Mouse (Mus musculus): ENCODE results near the gene Tbcel. TPM values are rescaled to one million over a fixed set of nuclear protein-coding genes. Genes with fewer than 3 reads are reported as not detected.

Tbcel gene
- polyA plus RNA-seq, 1 experiment from 2014 or later = 4.0 TPM

DNA sequence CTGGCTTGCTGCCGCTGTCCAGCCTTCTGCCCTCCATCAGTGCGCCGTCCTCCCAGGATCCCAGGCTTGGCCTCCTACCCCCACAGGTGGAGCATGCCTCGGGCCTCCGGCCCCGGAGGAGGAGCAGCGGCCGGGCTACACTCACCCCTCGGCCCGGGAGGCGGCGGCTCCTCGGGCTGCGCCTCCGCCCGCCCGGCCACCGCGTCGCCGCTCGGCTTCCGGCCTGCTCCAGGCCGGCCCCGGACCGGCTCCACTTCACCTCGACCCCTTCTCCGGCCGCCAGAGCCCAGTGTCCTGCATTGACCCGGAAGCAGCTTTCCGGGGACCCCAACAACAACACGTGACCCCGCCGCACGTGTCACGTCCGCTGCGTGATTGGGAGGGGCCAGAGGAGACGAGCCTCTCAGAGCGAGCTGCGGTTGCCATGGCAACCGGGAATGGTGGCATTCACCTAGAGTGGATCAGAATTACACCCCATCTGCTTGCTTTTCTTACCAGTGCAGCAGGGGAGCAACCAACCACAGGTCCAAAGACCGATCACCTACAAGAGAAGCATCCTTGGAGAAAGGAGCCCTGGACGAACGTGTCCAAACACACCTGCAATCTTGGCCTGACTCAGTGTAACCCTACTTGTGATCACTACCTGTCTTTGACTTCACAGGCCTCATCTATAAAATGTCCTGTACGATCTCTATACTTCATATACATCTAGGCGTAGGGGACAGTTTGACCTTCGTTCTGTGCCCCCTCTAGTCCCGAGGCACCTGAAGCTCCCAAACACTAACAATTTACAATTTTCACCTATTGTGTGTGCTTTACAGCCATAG, 35.5 kb downstream of the Tbcel start:
- 6% methylated on average over 49 of the region's 49 CpGs for WGBS

DNA sequence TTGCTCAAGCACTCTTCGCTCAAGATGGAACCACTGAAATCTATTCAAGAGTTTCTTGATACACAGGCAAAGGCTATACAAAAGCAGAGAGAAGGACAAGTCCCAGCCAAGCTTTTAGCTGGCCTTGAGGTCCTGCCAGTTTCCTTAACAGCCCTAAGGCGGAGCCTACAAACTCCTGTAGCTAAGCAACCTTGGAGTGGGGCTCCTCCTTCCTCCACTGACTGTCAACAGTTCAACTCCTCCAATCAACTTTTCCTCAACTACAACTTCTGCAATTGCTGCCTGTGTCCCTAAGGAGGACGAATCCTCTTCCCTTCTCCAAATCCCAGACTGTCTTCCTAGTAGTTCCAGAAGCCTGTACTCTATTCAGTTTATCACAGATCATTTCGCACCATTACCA, 36.4 kb downstream of the Tbcel start:
- DNase-seq (ENCODE audit: low spot score, missing footprints) (no peak), ATAC-seq (ENCODE audit: low FRiP score) (no peak)
- Histone ChIP-seq H3K4me2 (peak overlapping the region; percentile 78), H3K9ac (ENCODE audit: low read length) (peak overlapping the region; percentile 86), H3K27me3 (ENCODE audit: control insufficient read depth, insufficient read depth, low read length) (no peaks in the 10 kb centered on the region), H3K27ac (ENCODE audit: low read depth, low read length) (no peak overlapping the region), H3K9me3 (ENCODE audit: control insufficient read depth, low read length) (no peaks in the 10 kb centered on the region), H3K4me1 (ENCODE audit: control insufficient read depth, insufficient read depth, low read length) (peaks cover 12% of the 10 kb centered on the region), H3K4me3 (ENCODE audit: low read depth, low read length) (peak overlapping the region; percentile 92), H3K36me3 (ENCODE audit: control insufficient read depth, insufficient read depth, low read length) (no peaks in the 10 kb centered on the region)
- WGBS = 50% methylated on average over 4 of the region's 4 CpGs

More for the DNA sequence above, 35.5 kb downstream of the Tbcel start:
- H3K27ac ChIP-seq (ENCODE audit: low read depth, low read length) = no peak overlapping the region
- ATAC-seq (ENCODE audit: low FRiP score) = peak; percentile 97
- H3K27me3 ChIP-seq (ENCODE audit: control insufficient read depth, insufficient read depth, low read length) = no peaks in the 10 kb centered on the region
- H3K9me3 ChIP-seq (ENCODE audit: control insufficient read depth, low read length) = no peaks in the 10 kb centered on the region
- H3K4me3 ChIP-seq (ENCODE audit: low read depth, low read length) = peak overlapping the region; percentile 92
- H3K4me1 ChIP-seq (ENCODE audit: control insufficient read depth, insufficient read depth, low read length) = peaks cover 12% of the 10 kb centered on the region
- peak overlapping the region; percentile 86 for H3K9ac ChIP-seq (ENCODE audit: low read length)
- no peaks in the 10 kb centered on the region for H3K36me3 ChIP-seq (ENCODE audit: control insufficient read depth, insufficient read depth, low read length)
- DNase-seq (ENCODE audit: low spot score, missing footprints) = peak; percentile 99
- H3K4me2 ChIP-seq = peak overlapping the region; percentile 78

DNA sequence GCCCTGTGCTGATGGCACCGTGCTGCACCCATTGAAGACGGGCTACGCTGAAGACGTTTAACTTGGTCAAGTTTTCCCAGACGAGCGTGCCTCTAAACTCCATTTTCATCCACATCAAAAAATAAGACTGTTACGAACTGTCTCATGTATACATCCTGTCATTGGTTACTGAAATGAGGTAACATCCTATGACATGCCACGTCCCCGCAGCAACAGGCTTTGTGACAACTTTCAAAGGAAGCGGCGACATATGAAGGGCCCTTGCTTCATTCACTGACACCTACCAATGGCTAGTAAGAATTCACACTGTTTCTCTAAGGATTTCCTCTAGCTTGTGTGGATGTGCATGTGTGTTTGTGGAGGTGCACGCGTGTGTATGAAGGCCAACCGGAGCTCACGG, 38.3 kb downstream of the Tbcel start:
- Histone ChIP-seq H3K4me3 (ENCODE audit: low read depth, low read length) (no peak overlapping the region), H3K9ac (ENCODE audit: low read length) (no peak overlapping the region), H3K27me3 (ENCODE audit: control insufficient read depth, insufficient read depth, low read length) (no peaks in the 10 kb centered on the region), H3K27ac (ENCODE audit: low read depth, low read length) (no peak overlapping the region), H3K36me3 (ENCODE audit: control insufficient read depth, insufficient read depth, low read length) (no peaks in the 10 kb centered on the region), H3K4me2 (no peak overlapping the region), H3K4me1 (ENCODE audit: control insufficient read depth, insufficient read depth, low read length) (peaks cover 12% of the 10 kb centered on the region), H3K9me3 (ENCODE audit: control insufficient read depth, low read length) (no peaks in the 10 kb centered on the region)
- WGBS = 95% methylated on average over 15 of the region's 15 CpGs
- ATAC-seq (ENCODE audit: low FRiP score) (no peak), DNase-seq (ENCODE audit: low spot score, missing footprints) (no peak)

DNA sequence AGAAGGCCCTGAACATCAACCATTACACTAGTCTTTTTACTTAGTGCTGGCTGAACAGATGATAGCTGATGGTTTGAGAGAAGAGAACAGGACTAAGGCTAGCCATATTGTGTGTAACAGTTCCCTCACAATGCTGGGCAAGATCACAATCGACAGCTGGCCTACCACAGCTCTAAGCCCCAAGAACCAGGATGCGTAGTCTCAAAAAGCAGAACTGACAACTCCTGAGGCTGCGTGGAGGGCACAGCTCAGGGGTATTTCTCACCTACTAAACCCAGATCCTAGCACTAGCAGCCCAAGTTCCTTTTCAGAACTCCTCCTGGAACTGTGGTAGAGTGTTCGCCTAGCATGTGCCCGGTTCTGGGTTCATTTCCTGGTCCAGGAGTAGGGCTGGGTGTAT, 39.2 kb downstream of the Tbcel start:
- H3K9me3 ChIP-seq (ENCODE audit: control insufficient read depth, low read length) = no peaks in the 10 kb centered on the region
- no peak overlapping the region for H3K4me2 ChIP-seq
- H3K36me3 ChIP-seq (ENCODE audit: control insufficient read depth, insufficient read depth, low read length) = no peaks in the 10 kb centered on the region
- H3K27me3 ChIP-seq (ENCODE audit: control insufficient read depth, insufficient read depth, low read length) = no peaks in the 10 kb centered on the region
- H3K4me3 ChIP-seq (ENCODE audit: low read depth, low read length) = no peak overlapping the region
- no peak overlapping the region for H3K27ac ChIP-seq (ENCODE audit: low read depth, low read length)
- DNase-seq (ENCODE audit: low spot score, missing footprints) (no peak), ATAC-seq (ENCODE audit: low FRiP score) (no peak)
- H3K4me1 ChIP-seq (ENCODE audit: control insufficient read depth, insufficient read depth, low read length) = peaks cover 15% of the 10 kb centered on the region
- H3K9ac ChIP-seq (ENCODE audit: low read length) = no peak overlapping the region
- WGBS = 94% methylated on average over 5 of the region's 5 CpGs

DNA sequence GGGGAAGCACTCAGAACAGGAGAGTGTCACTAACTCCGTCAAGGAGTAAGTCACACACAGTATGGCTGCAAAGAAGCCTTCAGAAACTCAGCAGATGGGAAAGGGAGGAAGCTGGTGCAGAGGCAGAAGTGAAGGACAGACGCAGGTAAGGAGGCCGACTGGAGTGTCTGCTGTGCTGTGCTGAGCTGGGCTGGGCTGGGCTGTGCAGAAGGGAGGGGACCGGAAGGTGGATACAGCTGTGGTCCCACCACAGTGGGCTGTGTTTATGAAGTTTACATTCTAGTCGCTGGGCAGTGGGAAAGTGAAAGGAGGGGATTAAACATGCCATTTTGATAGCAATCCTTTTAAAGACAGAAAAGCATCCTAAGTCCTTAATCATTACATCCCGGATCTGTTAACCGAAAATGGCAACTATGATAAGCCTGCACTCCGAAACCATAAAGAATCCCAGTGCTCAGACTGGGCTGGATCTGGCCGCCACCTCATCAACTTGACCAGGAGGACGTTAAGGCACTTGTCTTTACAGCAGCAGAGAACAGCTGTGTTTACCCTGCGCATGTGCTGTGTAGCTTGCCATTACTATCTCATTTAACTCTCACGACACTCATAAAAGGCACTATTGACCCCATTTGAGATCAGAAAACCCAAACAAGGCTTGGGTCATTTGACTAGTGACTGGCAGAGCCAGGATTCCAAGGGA, 40.3 kb downstream of the Tbcel start:
- H3K9me3 ChIP-seq (ENCODE audit: control insufficient read depth, low read length) = no peaks in the 10 kb centered on the region
- H3K4me3 ChIP-seq (ENCODE audit: low read depth, low read length) = no peak overlapping the region
- H3K9ac ChIP-seq (ENCODE audit: low read length) = no peak overlapping the region
- DNase-seq (ENCODE audit: low spot score, missing footprints) (no peak), ATAC-seq (ENCODE audit: low FRiP score) (no peak)
- no peaks in the 10 kb centered on the region for H3K27me3 ChIP-seq (ENCODE audit: control insufficient read depth, insufficient read depth, low read length)
- 86% methylated on average over 12 of the region's 12 CpGs for WGBS
- H3K36me3 ChIP-seq (ENCODE audit: control insufficient read depth, insufficient read depth, low read length) = no peaks in the 10 kb centered on the region
- no peak overlapping the region for H3K27ac ChIP-seq (ENCODE audit: low read depth, low read length)
- H3K4me1 ChIP-seq (ENCODE audit: control insufficient read depth, insufficient read depth, low read length) = peaks cover 13% of the 10 kb centered on the region
- H3K4me2 ChIP-seq = no peak overlapping the region

DNA sequence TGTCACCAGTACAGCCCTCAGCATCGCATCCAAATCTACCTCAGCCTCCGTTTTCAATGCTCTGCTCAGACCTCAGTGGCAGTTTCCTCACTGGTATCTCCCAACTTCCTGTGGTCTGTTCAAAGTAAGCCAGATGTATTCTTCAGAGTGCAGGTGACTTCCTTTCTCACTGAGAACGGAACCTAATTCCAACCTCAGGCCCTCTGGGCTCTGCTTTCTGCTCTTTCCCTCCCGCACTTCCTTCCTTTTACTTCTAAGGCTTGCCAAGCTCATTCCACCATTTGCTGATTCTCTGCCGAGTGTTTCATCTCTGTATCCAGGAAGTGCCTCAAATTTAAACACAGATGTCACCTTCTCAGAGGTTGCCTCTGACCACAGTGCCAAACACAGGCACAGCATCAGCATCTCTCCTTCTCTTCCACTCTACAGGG, 41.9 kb downstream of the Tbcel start:
- Histone ChIP-seq H3K4me1 (ENCODE audit: control insufficient read depth, insufficient read depth, low read length) (peaks cover 3% of the 10 kb centered on the region), H3K4me3 (ENCODE audit: low read depth, low read length) (no peak overlapping the region), H3K36me3 (ENCODE audit: control insufficient read depth, insufficient read depth, low read length) (no peaks in the 10 kb centered on the region), H3K9ac (ENCODE audit: low read length) (no peak overlapping the region), H3K27ac (ENCODE audit: low read depth, low read length) (no peak overlapping the region), H3K9me3 (ENCODE audit: control insufficient read depth, low read length) (no peaks in the 10 kb centered on the region), H3K4me2 (no peak overlapping the region), H3K27me3 (ENCODE audit: control insufficient read depth, insufficient read depth, low read length) (no peaks in the 10 kb centered on the region)
- ATAC-seq (ENCODE audit: low FRiP score) = no peak
- DNase-seq (ENCODE audit: low spot score, missing footprints) = no peak
- 91% methylated on average over 5 of the region's 5 CpGs for WGBS

DNA sequence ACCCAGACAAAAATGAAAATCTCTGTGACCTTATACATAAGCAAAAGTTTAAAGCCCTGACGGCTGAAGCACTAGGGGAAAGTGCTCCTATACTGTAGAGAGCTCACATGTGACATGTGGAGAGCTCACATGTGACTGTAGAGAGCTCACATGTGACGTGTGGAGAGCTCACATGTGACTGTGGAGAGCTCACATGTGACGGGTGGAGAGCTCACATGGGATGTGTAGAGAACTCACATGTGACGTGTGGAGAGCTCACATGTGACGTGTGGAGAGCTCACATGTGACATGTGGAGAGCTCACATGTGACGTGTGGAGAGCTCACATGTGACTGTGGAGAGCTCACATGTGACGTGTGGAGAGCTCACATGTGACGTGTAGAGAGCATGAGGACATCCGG, 43.4 kb downstream of the Tbcel start:
- no peak overlapping the region for H3K4me2 ChIP-seq
- no peaks in the 10 kb centered on the region for H3K27me3 ChIP-seq (ENCODE audit: control insufficient read depth, insufficient read depth, low read length)
- no peaks in the 10 kb centered on the region for H3K9me3 ChIP-seq (ENCODE audit: control insufficient read depth, low read length)
- no peak for ATAC-seq (ENCODE audit: low FRiP score)
- H3K4me1 ChIP-seq (ENCODE audit: control insufficient read depth, insufficient read depth, low read length) = peaks cover 3% of the 10 kb centered on the region; the same call in 1 of the 2 replicates
- DNase-seq (ENCODE audit: low spot score, missing footprints) = no peak
- H3K36me3 ChIP-seq (ENCODE audit: control insufficient read depth, insufficient read depth, low read length) = no peaks in the 10 kb centered on the region
- WGBS = 92% methylated on average over 9 of the region's 9 CpGs
- no peak overlapping the region for H3K9ac ChIP-seq (ENCODE audit: low read length)
- H3K27ac ChIP-seq (ENCODE audit: low read depth, low read length) = no peak overlapping the region
- no peak overlapping the region for H3K4me3 ChIP-seq (ENCODE audit: low read depth, low read length)

DNA sequence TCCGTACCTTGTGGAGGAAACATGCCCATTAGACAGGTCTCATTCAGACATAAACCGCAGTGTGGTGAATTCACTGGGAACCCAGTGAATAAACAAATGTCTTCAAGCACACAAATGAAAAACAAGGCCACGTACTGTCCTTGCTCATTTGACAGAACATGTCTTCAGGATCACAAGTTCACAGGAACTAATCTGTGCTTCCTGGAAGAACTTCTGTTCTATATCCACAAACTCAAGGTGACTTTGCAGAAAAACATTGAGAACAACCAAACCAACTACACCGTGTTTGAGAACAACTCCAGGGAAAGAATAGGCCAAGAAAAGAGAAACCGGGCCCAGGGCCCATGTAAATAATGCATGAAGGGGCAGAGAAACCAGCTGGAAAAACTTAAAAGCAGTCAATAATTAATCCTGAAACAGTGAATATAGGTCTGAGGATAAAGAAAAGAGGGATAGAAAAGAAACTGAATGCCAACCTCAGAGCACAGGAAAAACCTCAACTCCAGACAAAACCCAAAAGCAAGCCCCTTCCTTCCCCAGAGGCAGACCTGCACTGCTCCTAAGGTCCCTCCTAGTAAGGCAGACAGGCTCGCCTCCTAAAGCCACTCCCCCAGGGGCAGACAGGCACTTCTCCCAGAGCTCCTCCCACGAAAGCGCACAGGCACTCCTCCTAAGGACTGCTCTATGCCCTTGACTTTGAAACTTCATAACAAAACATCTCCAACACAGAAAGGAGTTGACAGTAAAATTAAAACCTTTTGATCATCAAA, 44.2 kb downstream of the Tbcel start:
- Histone ChIP-seq H3K36me3 (ENCODE audit: control insufficient read depth, insufficient read depth, low read length) (no peaks in the 10 kb centered on the region), H3K4me2 (no peak overlapping the region), H3K9me3 (ENCODE audit: control insufficient read depth, low read length) (no peaks in the 10 kb centered on the region), H3K27me3 (ENCODE audit: control insufficient read depth, insufficient read depth, low read length) (no peaks in the 10 kb centered on the region), H3K4me3 (ENCODE audit: low read depth, low read length) (no peak overlapping the region), H3K4me1 (ENCODE audit: control insufficient read depth, insufficient read depth, low read length) (peaks cover 3% of the 10 kb centered on the region; the same call in 1 of the 2 replicates), H3K27ac (ENCODE audit: low read depth, low read length) (peak overlapping the region; percentile 14; the same call in 1 of the 2 replicates), H3K9ac (ENCODE audit: low read length) (no peak overlapping the region)
- ATAC-seq (ENCODE audit: low FRiP score) = no peak
- DNase-seq (ENCODE audit: low spot score, missing footprints) = no peak
- WGBS = 55% methylated on average over 8 of the region's 8 CpGs

All from midbrain, embryonic 11.5 days (tissue).